Mouse (Mus musculus) kidney, adult 2 months (tissue): Measurements from ENCODE around the gene Kit.

Source experiments
- CTCF ChIP-seq: fragments of 200-500 bp; conservative IDR thresholded peaks from 2 replicates; pipeline ENCODE4 v1.5.1; 2011; ENCODE audit warnings: low read depth, mild to moderate bottlenecking, control low read depth, low read length, moderate library complexity, mixed read lengths; ENCODE audit not compliant: insufficient read depth, insufficient read length
- POLR2A ChIP-seq: fragments of 200-500 bp; IDR thresholded peaks from one replicate; pipeline ENCODE4 v1.6.1; 2011; ENCODE audit warnings: low read depth, low read length, control low read depth

DNA sequence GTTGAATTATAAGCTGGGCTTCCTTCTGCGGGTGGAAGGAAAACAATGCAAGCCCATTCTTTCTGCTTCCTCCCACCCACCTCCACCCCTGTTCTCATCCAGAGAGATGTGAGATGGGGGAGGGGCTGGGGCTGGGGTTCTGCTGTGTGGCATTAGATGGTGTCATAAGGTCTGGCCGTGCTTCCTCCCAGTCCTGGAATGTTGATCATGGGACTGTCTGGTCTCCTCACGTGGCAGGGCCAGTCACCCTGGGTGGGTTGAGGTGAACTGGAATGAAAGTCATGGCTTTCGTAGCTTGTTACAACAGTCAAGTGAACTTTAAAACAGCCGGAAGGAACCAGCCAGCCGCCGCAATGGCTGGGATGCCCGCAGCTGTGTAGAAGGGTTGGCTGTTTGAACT lies 78.7 kb downstream of the Kit start:
- TF ChIP-seq CTCF (no peak), POLR2A (no peak)
